Mouse (Mus musculus): ENCODE data around the gene Col24a1. TPM values are rescaled to one million over a fixed set of nuclear protein-coding genes. Genes with fewer than 3 reads are reported as not detected.

Gene Col24a1
- polyA plus RNA-seq, 1 experiment from 2014 or later: 2.4 TPM

DNA sequence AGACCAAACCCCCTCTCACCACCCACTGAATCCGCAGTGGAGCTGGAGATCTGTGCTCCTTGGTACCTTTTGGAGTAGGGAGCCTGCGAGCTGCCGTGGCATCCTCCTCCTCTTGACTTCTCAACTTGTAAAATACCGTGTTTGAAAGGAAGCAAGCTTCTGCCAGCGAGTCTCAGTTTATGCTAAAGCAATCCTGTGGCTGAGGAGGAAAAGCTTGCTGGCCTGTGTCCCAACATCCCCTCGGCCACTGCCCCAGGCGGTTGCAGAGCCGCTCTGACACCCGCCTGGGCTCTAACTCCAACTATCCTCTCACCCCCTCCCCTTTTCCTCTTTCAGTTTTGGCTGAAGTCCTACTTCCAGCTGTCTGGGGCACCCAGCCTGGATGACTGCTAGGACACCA, 935 bp downstream of the Col24a1 start:
- WGBS: 0% methylated on average over 9 of the region's 9 CpGs
- ATAC-seq (ENCODE audit: low read depth): peak; percentile 92
- Histone ChIP-seq H3K4me2 (ENCODE audit: low read depth, low read length) (peak overlapping the region; percentile 83), H3K36me3 (ENCODE audit: control insufficient read depth, insufficient read depth, low read length) (no peaks in the 10 kb centered on the region), H3K4me3 (ENCODE audit: low read length) (peak overlapping the region; percentile 53), H3K9me3 (ENCODE audit: control insufficient read depth, low read length) (no peaks in the 10 kb centered on the region), H3K27me3 (ENCODE audit: control insufficient read depth, insufficient read depth, low read depth, low read length) (no peaks in the 10 kb centered on the region), H3K9ac (ENCODE audit: low read length) (peak overlapping the region; percentile 57), H3K27ac (ENCODE audit: low read length) (peak overlapping the region; percentile 60), H3K4me1 (replicated peaks; ENCODE audit: control insufficient read depth, insufficient read depth, low read length) (peaks cover 12% of the 10 kb centered on the region)

DNA sequence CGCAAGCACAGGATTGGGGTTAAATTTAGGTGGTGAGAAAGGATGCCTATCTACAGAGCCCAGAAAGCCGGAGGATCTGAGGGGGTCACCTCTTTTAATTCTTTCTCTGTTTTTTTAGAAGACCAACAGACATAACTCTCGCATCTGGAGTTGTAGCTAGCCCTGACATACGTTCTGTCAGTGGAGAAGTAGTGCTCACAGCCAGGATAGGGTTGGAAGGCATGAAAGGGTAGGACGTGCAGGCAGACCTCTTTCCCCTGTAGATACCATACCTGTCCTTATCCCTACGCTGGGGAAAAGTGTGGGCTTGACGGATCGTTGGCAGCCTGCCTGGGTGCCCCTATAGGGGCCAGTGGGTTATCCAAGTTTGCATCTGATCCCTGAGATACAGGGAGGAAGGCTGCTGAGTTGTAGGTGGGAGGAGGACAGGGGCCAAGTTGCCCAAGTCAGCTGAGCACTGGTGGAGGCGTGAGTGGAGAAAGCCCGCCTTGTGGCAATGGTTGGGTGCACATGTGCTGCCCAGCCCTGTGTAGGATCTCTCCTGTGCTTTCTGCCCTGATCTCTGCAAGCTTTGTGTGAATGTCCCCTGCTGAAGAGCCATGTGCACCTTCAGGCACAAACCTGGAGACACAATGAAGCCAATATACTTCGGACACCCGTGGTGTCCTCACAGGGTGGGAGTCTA, 1.5 kb downstream of the Col24a1 start:
- peaks cover 12% of the 10 kb centered on the region for H3K4me1 ChIP-seq (replicated peaks; ENCODE audit: control insufficient read depth, insufficient read depth, low read length)
- WGBS: 39% methylated on average over 12 of the region's 12 CpGs
- no peaks in the 10 kb centered on the region for H3K9me3 ChIP-seq (ENCODE audit: control insufficient read depth, low read length)
- peak overlapping the region; percentile 83 for H3K4me2 ChIP-seq (ENCODE audit: low read depth, low read length)
- no peaks in the 10 kb centered on the region for H3K36me3 ChIP-seq (ENCODE audit: control insufficient read depth, insufficient read depth, low read length)
- no peaks in the 10 kb centered on the region for H3K27me3 ChIP-seq (ENCODE audit: control insufficient read depth, insufficient read depth, low read depth, low read length)
- ATAC-seq (ENCODE audit: low read depth): peak; percentile 46
- H3K4me3 ChIP-seq (ENCODE audit: low read length): peak overlapping the region; percentile 53
- H3K9ac ChIP-seq (ENCODE audit: low read length): no peak overlapping the region; the same call in 1 of the 2 replicates
- no peak overlapping the region for H3K27ac ChIP-seq (ENCODE audit: low read length)

DNA sequence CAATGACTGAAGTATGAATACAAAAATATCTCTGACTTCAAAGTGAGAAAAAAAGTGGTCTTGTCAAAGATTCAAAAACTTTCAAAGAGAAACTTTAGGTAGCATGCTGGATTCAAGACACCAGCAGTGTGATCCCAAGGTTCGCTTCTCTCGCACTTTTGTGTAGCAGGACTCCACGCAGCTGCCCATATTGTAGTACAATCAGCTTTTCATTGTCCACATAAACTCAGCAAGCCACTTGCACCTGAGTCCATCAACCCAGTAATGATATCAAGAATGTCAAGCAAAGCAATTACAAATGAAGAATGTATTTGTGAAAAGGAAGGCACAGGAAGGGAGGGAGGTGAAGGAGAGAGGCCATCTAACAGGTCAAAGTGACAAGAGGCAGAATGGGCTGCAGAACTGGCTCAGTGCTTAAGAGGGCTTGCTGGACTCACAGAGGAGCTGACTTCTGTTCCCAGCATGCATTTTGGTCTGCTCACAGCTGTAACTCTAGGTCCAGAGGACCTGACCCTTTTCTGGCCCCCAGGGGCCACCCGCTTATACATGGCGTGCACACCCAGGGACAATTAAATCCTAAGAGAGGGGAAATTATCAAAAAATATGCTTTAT, 7.8 kb downstream of the Col24a1 start:
- Histone ChIP-seq H3K27me3 (ENCODE audit: control insufficient read depth, insufficient read depth, low read depth, low read length) (no peaks in the 10 kb centered on the region), H3K36me3 (ENCODE audit: control insufficient read depth, insufficient read depth, low read length) (no peaks in the 10 kb centered on the region), H3K4me1 (replicated peaks; ENCODE audit: control insufficient read depth, insufficient read depth, low read length) (no peaks in the 10 kb centered on the region), H3K4me3 (ENCODE audit: low read length) (no peak overlapping the region), H3K27ac (ENCODE audit: low read length) (no peak overlapping the region), H3K9me3 (ENCODE audit: control insufficient read depth, low read length) (no peaks in the 10 kb centered on the region), H3K4me2 (ENCODE audit: low read depth, low read length) (no peak overlapping the region), H3K9ac (ENCODE audit: low read length) (no peak overlapping the region)
- no peak for ATAC-seq (ENCODE audit: low read depth)
- 82% methylated on average over 5 of the region's 5 CpGs for WGBS

GRCm38 (mm10) chr3:145305311-145305710, 13.0 kb downstream of the Col24a1 start:
- Histone ChIP-seq H3K27ac (ENCODE audit: low read length) (no peak overlapping the region), H3K36me3 (ENCODE audit: control insufficient read depth, insufficient read depth, low read length) (no peaks in the 10 kb centered on the region), H3K4me2 (ENCODE audit: low read depth, low read length) (no peak overlapping the region), H3K9me3 (ENCODE audit: control insufficient read depth, low read length) (no peaks in the 10 kb centered on the region), H3K9ac (ENCODE audit: low read length) (no peak overlapping the region), H3K4me3 (ENCODE audit: low read length) (no peak overlapping the region), H3K4me1 (replicated peaks; ENCODE audit: control insufficient read depth, insufficient read depth, low read length) (no peaks in the 10 kb centered on the region), H3K27me3 (ENCODE audit: control insufficient read depth, insufficient read depth, low read depth, low read length) (no peaks in the 10 kb centered on the region)
- WGBS: 53% methylated on average over 5 of the region's 5 CpGs
- no peak for ATAC-seq (ENCODE audit: low read depth)

DNA sequence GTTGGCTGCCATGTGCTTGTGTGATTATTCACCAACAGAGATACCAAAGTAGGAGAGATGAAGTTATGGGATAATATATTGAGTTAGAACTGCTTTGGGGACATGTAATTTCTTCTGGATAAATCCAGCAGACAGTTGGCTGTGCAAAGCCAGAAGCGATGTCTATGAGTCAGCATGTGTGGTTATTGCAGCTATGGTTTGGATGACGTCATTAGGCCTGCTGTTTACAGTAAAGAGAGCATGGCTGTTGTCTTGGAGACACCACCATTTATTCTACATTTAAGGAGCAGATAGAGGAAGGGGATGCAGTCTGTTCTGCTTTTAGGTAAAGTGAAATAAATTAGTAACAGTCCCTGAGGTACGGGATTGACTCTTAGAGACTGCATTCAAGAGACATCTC, 14.9 kb downstream of the Col24a1 start:
- Histone ChIP-seq H3K9me3 (ENCODE audit: control insufficient read depth, low read length) (no peaks in the 10 kb centered on the region), H3K4me3 (ENCODE audit: low read length) (no peak overlapping the region), H3K27me3 (ENCODE audit: control insufficient read depth, insufficient read depth, low read depth, low read length) (no peaks in the 10 kb centered on the region), H3K4me2 (ENCODE audit: low read depth, low read length) (no peak overlapping the region), H3K4me1 (replicated peaks; ENCODE audit: control insufficient read depth, insufficient read depth, low read length) (no peaks in the 10 kb centered on the region), H3K36me3 (ENCODE audit: control insufficient read depth, insufficient read depth, low read length) (no peaks in the 10 kb centered on the region), H3K9ac (ENCODE audit: low read length) (no peak overlapping the region), H3K27ac (ENCODE audit: low read length) (no peak overlapping the region)
- WGBS: 75% methylated on average over 3 of the region's 3 CpGs
- ATAC-seq (ENCODE audit: low read depth): no peak

GRCm38 (mm10) chr3:145320587-145321274, 28.5 kb downstream of the Col24a1 start:
- no peak for ATAC-seq (ENCODE audit: low read depth)
- 70% methylated on average over 14 of the region's 14 CpGs for WGBS
- Histone ChIP-seq H3K4me2 (ENCODE audit: low read depth, low read length) (no peak overlapping the region), H3K27ac (ENCODE audit: low read length) (no peak overlapping the region), H3K9ac (ENCODE audit: low read length) (no peak overlapping the region), H3K4me1 (replicated peaks; ENCODE audit: control insufficient read depth, insufficient read depth, low read length) (no peaks in the 10 kb centered on the region), H3K36me3 (ENCODE audit: control insufficient read depth, insufficient read depth, low read length) (no peaks in the 10 kb centered on the region), H3K9me3 (ENCODE audit: control insufficient read depth, low read length) (no peaks in the 10 kb centered on the region), H3K4me3 (ENCODE audit: low read length) (no peak overlapping the region), H3K27me3 (ENCODE audit: control insufficient read depth, insufficient read depth, low read depth, low read length) (no peaks in the 10 kb centered on the region)

DNA sequence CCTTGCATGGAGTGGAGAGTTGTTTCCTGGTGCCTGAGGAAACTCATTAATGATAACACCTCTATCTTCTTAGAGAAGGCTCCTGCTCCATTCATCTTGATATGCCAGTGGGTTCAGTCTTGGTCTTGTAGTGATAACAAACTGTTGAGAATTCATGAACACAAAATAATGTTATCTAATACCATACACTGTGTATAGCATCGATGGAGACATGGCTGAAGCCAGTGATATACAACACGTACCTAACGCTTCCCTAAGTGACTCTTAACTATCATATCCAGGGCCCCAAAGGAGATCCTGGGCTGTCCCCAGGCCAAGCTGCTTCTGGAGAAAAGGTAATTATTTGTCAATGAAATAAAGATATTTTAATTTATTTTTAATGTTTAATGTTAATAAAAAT, 33.1 kb downstream of the Col24a1 start:
- Histone ChIP-seq H3K27me3 (ENCODE audit: control insufficient read depth, insufficient read depth, low read depth, low read length) (no peaks in the 10 kb centered on the region), H3K4me3 (ENCODE audit: low read length) (no peak overlapping the region), H3K27ac (ENCODE audit: low read length) (no peak overlapping the region), H3K9ac (ENCODE audit: low read length) (no peak overlapping the region), H3K36me3 (ENCODE audit: control insufficient read depth, insufficient read depth, low read length) (no peaks in the 10 kb centered on the region), H3K9me3 (ENCODE audit: control insufficient read depth, low read length) (no peaks in the 10 kb centered on the region), H3K4me2 (ENCODE audit: low read depth, low read length) (no peak overlapping the region), H3K4me1 (replicated peaks; ENCODE audit: control insufficient read depth, insufficient read depth, low read length) (no peaks in the 10 kb centered on the region)
- ATAC-seq (ENCODE audit: low read depth): no peak
- 87% methylated on average over 3 of the region's 3 CpGs for WGBS

- 68% methylated on average over 8 of the region's 8 CpGs for WGBS
Measured at GRCm38 (mm10) chr3:145331642-145332041, 39.4 kb downstream of the Col24a1 start.

GRCm38 (mm10) chr3:145334046-145334445, 41.8 kb downstream of the Col24a1 start:
- no peak overlapping the region for H3K4me3 ChIP-seq (ENCODE audit: low read length)
- H3K4me1 ChIP-seq (replicated peaks; ENCODE audit: control insufficient read depth, insufficient read depth, low read length): no peaks in the 10 kb centered on the region
- H3K9me3 ChIP-seq (ENCODE audit: control insufficient read depth, low read length): no peaks in the 10 kb centered on the region
- H3K27me3 ChIP-seq (ENCODE audit: control insufficient read depth, insufficient read depth, low read depth, low read length): no peaks in the 10 kb centered on the region
- H3K36me3 ChIP-seq (ENCODE audit: control insufficient read depth, insufficient read depth, low read length): no peaks in the 10 kb centered on the region
- H3K27ac ChIP-seq (ENCODE audit: low read length): no peak overlapping the region
- WGBS: 73% methylated on average over 3 of the region's 3 CpGs
- no peak overlapping the region for H3K9ac ChIP-seq (ENCODE audit: low read length)
- ATAC-seq (ENCODE audit: low read depth): no peak
- no peak overlapping the region for H3K4me2 ChIP-seq (ENCODE audit: low read depth, low read length)

More at GRCm38 (mm10) chr3:145331642-145332041, 39.4 kb downstream of the Col24a1 start:
- Histone ChIP-seq H3K4me3 (ENCODE audit: low read length) (no peak overlapping the region), H3K9ac (ENCODE audit: low read length) (no peak overlapping the region), H3K36me3 (ENCODE audit: control insufficient read depth, insufficient read depth, low read length) (no peaks in the 10 kb centered on the region), H3K9me3 (ENCODE audit: control insufficient read depth, low read length) (no peaks in the 10 kb centered on the region), H3K27me3 (ENCODE audit: control insufficient read depth, insufficient read depth, low read depth, low read length) (no peaks in the 10 kb centered on the region), H3K4me2 (ENCODE audit: low read depth, low read length) (no peak overlapping the region), H3K4me1 (replicated peaks; ENCODE audit: control insufficient read depth, insufficient read depth, low read length) (no peaks in the 10 kb centered on the region), H3K27ac (ENCODE audit: low read length) (no peak overlapping the region)
- no peak for ATAC-seq (ENCODE audit: low read depth)

Measured in lung, embryonic 16.5 days (tissue).